Mouse (Mus musculus): ENCODE data around the gene Trrap. TPM values are rescaled to one million over a fixed set of nuclear protein-coding genes. Genes with fewer than 3 reads are reported as not detected.

The Trrap gene
- polyA plus RNA-seq, 2 experiments, result 11.7 to 20.4 TPM

DNA sequence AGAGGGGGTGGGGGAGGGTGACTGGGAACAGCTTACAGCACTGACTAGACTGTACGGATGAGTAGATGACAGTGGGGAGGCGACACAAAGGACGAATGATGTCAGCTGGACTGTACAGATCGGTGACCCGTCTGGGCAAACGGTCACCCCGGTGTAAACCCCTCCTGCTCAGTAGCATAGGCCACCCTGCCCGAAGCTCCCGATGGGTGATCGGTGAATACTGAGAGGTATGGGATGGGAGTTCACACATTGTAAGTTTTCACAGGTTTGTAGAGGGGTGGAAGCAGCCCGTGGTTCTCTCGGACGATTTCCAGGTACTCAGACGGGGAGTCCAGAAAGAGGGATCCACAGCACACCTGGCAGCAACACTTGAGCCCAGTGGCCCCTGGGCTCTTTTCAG lies 30.4 kb upstream of the Trrap start:
- H3K36me3 ChIP-seq (replicated peaks; ENCODE audit: control insufficient read depth, insufficient read depth, low read depth), result no peaks in the 10 kb centered on the region
- no peaks in the 10 kb centered on the region for H3K9me3 ChIP-seq (ENCODE audit: control insufficient read depth, low read length)
- no peak overlapping the region for H3K4me2 ChIP-seq (ENCODE audit: low read depth)
- no peaks in the 10 kb centered on the region for H3K4me1 ChIP-seq (replicated peaks; ENCODE audit: control insufficient read depth in 2 of 2, insufficient read depth in 2 of 2, low read length in 1 of 2)
- H3K4me3 ChIP-seq (ENCODE audit: insufficient read depth in 1 of 2, low read depth in 2 of 2, low read length in 2 of 2), result no peak overlapping the region
- no peak overlapping the region for H3K9ac ChIP-seq (replicated peaks)
- ATAC-seq (ENCODE audit: insufficient read depth) (no peak), DNase-seq (ENCODE audit: low read depth in 3 of 3, low spot score in 3 of 3) (no peak)
- TF ChIP-seq EP300 (IDR thresholded peaks at IDR 0.05; ENCODE audit: low read depth), result no peak
- no peak for TF ChIP-seq CTCF (IDR thresholded peaks at IDR 0.05; ENCODE audit: low read depth)
- 81% methylated on average over 14 of the region's 14 CpGs for WGBS (ENCODE audit: insufficient replicate concordance)
- H3K27me3 ChIP-seq (ENCODE audit: control insufficient read depth, insufficient read depth, low read length), result no peaks in the 10 kb centered on the region
- H3K27ac ChIP-seq, result no peak overlapping the region

DNA sequence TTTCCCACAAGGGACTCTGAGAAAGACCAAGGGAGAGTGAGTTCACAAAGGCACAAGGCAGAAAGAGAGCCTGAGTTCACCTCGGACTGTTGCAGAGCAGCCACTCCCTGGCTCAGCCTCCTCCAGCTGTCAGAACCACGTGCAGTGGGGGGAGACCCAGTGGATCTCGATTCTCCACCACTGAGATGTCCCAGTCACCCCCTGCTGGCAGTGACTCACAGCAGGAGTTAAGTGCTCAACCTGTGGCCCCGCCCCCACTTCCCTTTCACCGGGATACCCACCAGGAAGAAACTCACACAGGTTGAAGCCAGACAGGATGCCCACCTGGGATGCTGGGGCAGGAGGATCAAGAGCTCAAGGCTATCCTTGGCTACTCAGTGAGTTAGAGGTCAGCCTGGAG lies 15.1 kb upstream of the Trrap start:
- Histone ChIP-seq H3K9ac (replicated peaks) (no peak overlapping the region), H3K27me3 (ENCODE audit: control insufficient read depth, insufficient read depth, low read length) (no peaks in the 10 kb centered on the region), H3K27ac (no peak overlapping the region), H3K36me3 (replicated peaks; ENCODE audit: control insufficient read depth, insufficient read depth, low read depth) (no peaks in the 10 kb centered on the region), H3K4me1 (replicated peaks; ENCODE audit: control insufficient read depth in 2 of 2, insufficient read depth in 2 of 2, low read length in 1 of 2) (0 out of 4 replicates have a peak, but pooled peaks cover 0 to 4% of the 10 kb centered on the region in 2 experiments), H3K9me3 (ENCODE audit: control insufficient read depth, low read length) (no peaks in the 10 kb centered on the region), H3K4me3 (ENCODE audit: insufficient read depth in 1 of 2, low read depth in 2 of 2, low read length in 2 of 2) (no peak overlapping the region), H3K4me2 (ENCODE audit: low read depth) (no peak overlapping the region)
- TF ChIP-seq EP300 (IDR thresholded peaks at IDR 0.05; ENCODE audit: low read depth), result no peak
- peak; percentile 4; the same call in 1 of the 2 replicates for TF ChIP-seq CTCF (IDR thresholded peaks at IDR 0.05; ENCODE audit: low read depth)
- no peak for ATAC-seq (ENCODE audit: insufficient read depth)
- DNase-seq (ENCODE audit: low read depth in 3 of 3, low spot score in 3 of 3), result no peak
- 0% methylated on average over 5 of the region's 5 CpGs for WGBS (ENCODE audit: insufficient replicate concordance)

DNA sequence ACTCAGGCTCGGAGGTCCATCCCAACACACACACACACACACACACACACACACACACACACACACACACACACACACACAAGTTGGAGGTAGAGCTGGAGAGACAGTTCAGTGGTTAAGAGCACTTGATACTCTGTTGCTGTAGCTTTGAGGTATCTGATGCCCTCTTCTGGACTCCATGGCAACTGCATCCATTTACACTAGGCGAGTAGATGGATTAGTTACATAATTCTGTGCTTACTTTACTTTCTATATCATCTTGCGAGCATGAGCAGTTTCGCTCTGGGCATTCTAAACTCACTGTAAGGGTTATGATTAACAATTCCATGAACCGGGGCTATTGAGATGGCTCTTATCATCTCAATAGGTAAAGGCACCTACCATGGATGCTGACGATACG lies 14.5 kb upstream of the Trrap start:
- Histone ChIP-seq H3K9me3 (ENCODE audit: control insufficient read depth, low read length) (no peaks in the 10 kb centered on the region), H3K36me3 (replicated peaks; ENCODE audit: control insufficient read depth, insufficient read depth, low read depth) (no peaks in the 10 kb centered on the region), H3K4me1 (replicated peaks; ENCODE audit: control insufficient read depth in 2 of 2, insufficient read depth in 2 of 2, low read length in 1 of 2) (0 out of 4 replicates have a peak, but pooled peaks cover 0 to 4% of the 10 kb centered on the region in 2 experiments), H3K9ac (replicated peaks) (no peak overlapping the region), H3K4me2 (ENCODE audit: low read depth) (no peak overlapping the region), H3K27me3 (ENCODE audit: control insufficient read depth, insufficient read depth, low read length) (no peaks in the 10 kb centered on the region), H3K4me3 (ENCODE audit: insufficient read depth in 1 of 2, low read depth in 2 of 2, low read length in 2 of 2) (no peak overlapping the region), H3K27ac (no peak overlapping the region)
- no peak for ATAC-seq (ENCODE audit: insufficient read depth)
- WGBS (ENCODE audit: insufficient replicate concordance), result 42% methylated on average over 7 of the region's 7 CpGs
- peak in 1 of 3 experiments; percentile 20 for DNase-seq (ENCODE audit: low read depth in 3 of 3, low spot score in 3 of 3)
- no peak for TF ChIP-seq EP300 (IDR thresholded peaks at IDR 0.05; ENCODE audit: low read depth)
- TF ChIP-seq CTCF (IDR thresholded peaks at IDR 0.05; ENCODE audit: low read depth), result peak; percentile 50; the same call in 1 of the 2 replicates

DNA sequence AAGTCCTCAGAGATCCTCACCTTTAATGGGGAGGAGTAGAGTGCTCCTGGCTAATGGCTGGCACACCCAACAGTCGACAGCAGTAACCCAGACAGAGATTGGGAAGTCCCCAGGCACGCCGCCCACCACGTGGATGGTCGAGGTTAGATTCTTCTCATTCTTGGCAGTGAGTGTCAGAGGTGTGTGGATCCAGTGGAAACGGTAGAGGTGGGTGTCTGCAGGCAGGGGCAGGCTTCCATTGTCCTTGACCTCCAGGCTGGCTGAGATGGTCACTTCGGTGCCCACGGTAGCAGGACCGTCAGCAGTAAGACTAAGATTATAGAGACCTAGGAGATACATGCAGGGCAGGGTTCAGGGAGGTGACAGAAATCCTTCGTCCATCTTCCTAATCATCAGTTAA lies 12.3 kb upstream of the Trrap start:
- Histone ChIP-seq H3K9ac (replicated peaks) (no peak overlapping the region), H3K9me3 (ENCODE audit: control insufficient read depth, low read length) (no peaks in the 10 kb centered on the region), H3K4me2 (ENCODE audit: low read depth) (no peak overlapping the region), H3K36me3 (replicated peaks; ENCODE audit: control insufficient read depth, insufficient read depth, low read depth) (no peaks in the 10 kb centered on the region), H3K27me3 (ENCODE audit: control insufficient read depth, insufficient read depth, low read length) (no peaks in the 10 kb centered on the region; the same call in 1 of the 2 replicates), H3K27ac (no peak overlapping the region), H3K4me1 (replicated peaks; ENCODE audit: control insufficient read depth in 2 of 2, insufficient read depth in 2 of 2, low read length in 1 of 2) (0 out of 4 replicates have a peak, but pooled peaks cover 0 to 4% of the 10 kb centered on the region in 2 experiments), H3K4me3 (ENCODE audit: insufficient read depth in 1 of 2, low read depth in 2 of 2, low read length in 2 of 2) (no peak overlapping the region)
- ATAC-seq (ENCODE audit: insufficient read depth), result no peak
- WGBS (ENCODE audit: insufficient replicate concordance), result 50% methylated on average over 10 of the region's 10 CpGs
- TF ChIP-seq EP300 (IDR thresholded peaks at IDR 0.05; ENCODE audit: low read depth) (no peak), CTCF (IDR thresholded peaks at IDR 0.05; ENCODE audit: low read depth) (no peak)
- no peak for DNase-seq (ENCODE audit: low read depth in 3 of 3, low spot score in 3 of 3)

DNA sequence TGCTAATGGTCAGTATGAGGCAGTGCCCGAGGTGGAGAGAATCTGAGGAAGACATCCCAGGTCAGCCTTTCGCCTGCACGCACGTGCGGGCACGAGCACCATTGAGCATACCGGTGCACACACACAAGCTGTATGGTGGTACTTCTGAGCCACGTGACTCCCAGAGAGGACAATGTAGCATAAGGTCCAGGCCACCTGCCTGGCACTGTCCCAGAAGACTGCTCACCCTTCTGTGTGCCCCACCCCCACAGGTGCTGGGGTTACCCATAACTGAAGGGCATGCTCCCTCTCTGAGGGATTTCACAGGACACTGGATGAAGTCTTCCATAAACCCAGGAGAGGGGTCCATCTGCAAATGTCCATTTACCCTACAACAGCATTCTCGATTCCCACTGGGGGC lies 10.1 kb upstream of the Trrap start:
- 0 out of 4 replicates have a peak, but pooled peaks cover 0 to 4% of the 10 kb centered on the region in 2 experiments for H3K4me1 ChIP-seq (replicated peaks; ENCODE audit: control insufficient read depth in 2 of 2, insufficient read depth in 2 of 2, low read length in 1 of 2)
- H3K27me3 ChIP-seq (ENCODE audit: control insufficient read depth, insufficient read depth, low read length), result peaks cover 11% of the 10 kb centered on the region
- ATAC-seq (ENCODE audit: insufficient read depth) (no peak), DNase-seq (ENCODE audit: low read depth in 3 of 3, low spot score in 3 of 3) (no peak)
- no peak overlapping the region for H3K4me2 ChIP-seq (ENCODE audit: low read depth)
- no peak overlapping the region for H3K27ac ChIP-seq
- H3K9me3 ChIP-seq (ENCODE audit: control insufficient read depth, low read length), result no peaks in the 10 kb centered on the region
- no peak overlapping the region for H3K9ac ChIP-seq (replicated peaks)
- H3K4me3 ChIP-seq (ENCODE audit: insufficient read depth in 1 of 2, low read depth in 2 of 2, low read length in 2 of 2), result no peak overlapping the region
- no peak for TF ChIP-seq EP300 (IDR thresholded peaks at IDR 0.05; ENCODE audit: low read depth)
- TF ChIP-seq CTCF (IDR thresholded peaks at IDR 0.05; ENCODE audit: low read depth), result no peak
- H3K36me3 ChIP-seq (replicated peaks; ENCODE audit: control insufficient read depth, insufficient read depth, low read depth), result no peaks in the 10 kb centered on the region
- WGBS (ENCODE audit: insufficient replicate concordance), result 76% methylated on average over 9 of the region's 9 CpGs
